Mouse (Mus musculus): ENCODE results near the gene Acat1.

Acat1 gene

DNA sequence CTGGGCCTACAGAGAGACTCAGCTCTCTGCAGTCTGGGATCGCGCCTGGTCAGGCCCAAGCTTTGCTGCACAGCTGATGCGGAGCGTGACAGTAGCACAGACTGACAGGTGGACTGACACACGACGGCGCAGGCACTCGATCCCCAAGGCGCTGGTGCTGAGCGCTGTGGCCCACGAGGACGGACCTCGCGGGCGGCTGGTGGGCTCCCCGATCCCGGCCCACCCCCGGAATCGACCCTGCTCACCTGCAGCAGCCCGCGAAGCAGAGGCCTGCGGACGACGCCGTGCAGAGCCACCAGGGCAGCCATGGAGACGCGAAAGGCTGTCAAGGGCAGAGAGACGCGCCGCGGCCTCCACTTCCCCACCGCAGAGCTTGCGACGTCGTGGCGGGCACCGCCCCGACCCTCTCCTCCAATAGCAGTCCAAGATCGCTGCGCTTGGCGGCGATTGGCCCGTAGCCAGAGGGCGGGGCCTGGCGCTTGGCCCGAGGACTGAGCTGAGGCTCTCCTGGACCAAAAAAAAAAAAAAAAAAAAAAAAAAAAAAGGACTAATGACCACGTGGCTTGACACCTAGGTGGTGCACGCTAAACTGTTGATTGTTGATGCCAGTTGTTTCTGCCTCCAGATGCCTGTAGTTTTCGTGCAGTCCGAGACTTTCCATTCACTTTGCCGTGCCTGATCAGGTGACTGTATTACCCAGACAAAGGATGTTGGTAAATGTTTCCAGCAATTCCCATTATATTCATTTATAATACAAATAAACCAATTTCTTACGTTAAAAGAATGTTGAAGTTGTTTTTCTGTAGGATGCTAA lies at the start of gene Acat1:
Acat1 (minus strand) TSS at position 415 of the 814 bp plus-strand sequence.
- peak; percentile 93 for DNase-seq (ENCODE audit: low spot score)

DNA sequence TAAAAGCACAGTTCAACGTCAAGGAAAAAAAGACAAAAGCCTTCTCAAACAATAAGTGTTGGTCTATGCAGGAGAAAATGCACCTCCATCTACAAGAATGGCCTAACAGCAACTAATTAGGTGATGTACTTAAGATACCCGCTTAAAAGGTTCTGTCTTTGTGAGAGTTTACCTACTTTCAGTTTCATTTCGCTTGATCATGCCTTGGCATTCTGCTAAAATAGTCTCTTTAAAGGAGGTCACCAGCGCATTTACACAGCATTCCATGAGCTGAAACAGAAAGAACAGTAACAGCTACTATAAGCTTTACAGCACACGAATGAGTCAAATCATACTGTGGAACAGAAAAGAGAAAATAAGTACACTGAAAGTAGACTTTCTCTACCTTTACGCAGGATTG lies 24.6 kb upstream of the Acat1 start:
- no peak for DNase-seq (ENCODE audit: low spot score)

DNA sequence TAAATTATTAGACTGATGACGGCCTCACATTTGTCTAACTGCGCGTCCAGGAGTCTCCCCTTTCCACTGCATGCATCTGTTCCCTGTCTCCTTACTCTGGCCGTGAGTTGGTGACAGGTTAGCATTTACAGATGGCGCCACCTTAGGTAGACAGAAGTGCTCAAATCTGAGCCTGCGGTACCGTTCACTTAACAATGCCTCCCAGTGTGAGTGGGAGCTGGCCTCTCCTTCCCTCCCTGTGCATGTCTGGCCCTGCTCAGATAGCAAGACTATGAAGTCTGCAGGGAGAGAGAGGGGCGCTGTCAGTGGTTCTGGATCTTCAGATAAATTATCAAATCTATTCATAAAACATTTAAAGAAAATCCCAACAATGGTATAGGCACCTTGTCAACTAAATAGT lies 5.1 kb upstream of the Acat1 start:
- DNase-seq (ENCODE audit: low spot score) = no peak

DNA sequence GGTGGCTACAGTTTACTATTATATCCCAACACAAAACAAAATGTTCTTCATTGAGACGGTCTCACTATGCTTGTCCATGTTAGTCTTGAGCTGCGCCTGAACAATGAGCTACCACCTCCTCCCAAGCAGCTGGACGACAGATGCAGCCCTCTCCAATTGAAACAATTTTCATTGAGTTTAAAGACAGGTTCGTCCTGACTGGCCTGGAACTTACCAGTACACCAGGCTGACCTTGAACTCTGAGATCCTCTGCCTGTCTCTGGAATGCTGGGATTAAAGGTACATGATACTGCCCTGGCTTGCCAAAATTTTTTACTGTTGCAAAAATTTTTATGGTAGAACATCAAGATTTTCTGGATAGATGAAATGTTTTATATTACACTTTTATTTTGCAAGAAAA lies 4.1 kb upstream of the Acat1 start:
- DNase-seq (ENCODE audit: low spot score) = no peak

DNA sequence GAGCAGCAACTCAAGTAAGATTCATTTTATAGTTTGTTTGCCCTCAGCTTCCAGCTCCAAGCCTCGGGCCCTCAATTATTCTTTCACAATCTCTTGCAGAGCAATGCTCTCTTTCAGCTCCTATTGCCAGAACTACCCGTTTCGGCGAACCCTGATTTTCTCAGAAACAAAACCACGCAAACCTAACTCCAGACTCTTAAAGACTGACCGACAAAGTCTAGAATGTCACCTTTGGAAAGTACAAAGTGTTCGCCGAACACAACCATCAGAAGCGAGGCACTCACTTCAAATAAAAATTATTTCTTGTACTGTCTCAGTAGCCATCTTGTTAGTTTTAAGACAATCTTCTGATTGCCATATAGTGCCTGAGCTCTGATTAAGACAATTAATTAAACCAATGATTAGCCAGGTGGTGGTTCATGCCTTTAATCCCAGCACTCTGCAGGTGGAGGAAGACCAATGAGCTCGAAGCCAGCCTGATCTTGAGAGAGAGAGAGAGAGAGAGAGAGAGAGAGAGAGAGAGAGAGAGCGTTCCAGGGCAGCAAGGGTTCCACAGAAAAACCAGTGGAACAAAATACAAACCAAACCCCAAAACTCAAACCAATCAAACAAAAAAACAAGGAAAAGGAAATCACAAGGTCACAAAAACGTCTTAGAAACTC lies 745 bp downstream of the Acat1 start:
- no peak for DNase-seq (ENCODE audit: low spot score)

DNA sequence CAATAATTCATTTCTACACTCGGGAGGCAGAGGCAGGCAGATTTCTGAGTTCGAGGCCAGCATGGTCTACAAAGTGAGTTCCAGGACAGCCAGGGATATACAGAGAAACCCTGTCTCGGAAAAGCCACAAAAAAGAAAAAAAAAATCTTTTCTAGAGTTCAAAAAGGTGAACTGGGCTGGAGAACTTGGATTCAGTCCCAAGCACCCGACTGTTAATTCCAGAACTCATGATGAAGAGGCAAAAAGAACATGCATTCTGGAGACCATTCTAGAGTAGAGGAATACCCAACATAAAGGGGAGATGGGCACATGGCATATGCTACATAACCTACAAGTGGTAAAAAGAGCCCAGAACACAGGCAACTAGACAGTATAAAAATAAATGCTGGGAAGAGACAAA lies 2.4 kb downstream of the Acat1 start:
- no peak for DNase-seq (ENCODE audit: low spot score)

DNA sequence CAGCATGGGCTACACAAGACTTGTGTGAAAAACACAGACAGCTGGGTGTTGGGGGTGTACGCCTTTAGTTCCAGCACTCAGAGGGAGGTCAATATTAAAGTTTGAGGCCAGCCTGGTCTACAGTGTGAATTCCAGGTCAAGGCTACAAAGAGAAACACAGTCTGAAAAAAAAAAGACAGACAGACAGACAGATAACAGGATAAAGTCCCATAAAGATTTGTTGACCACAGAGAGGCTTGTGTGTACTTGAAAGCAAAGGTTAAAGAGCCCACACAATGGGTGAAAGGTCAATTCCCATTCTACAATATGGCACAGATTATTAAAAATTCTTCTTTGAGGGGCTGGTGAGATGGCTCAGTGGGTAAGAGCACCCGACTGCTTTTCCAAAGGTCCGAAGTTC lies 3.0 kb downstream of the Acat1 start:
- DNase-seq (ENCODE audit: low spot score) = no peak

DNA sequence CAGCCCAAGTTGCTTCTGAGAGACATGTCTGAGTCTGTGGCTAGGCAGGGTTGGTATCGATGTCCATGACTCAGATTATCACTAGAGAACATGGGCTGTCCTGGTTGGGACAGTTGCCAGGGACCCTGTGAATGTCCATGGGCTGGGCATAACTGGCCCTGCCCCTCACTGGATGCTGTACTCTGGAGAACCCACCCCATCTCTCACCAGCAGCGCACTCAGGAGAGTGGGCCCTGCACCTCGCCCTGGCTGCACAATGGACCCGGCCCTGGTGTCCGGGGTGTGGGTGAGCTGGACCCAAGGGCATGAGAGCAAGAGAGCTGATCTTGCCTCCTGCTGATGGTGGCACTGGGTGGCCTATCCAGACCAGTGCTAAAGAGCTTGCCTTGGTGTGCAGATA lies 5.2 kb downstream of the Acat1 start:
- DNase-seq (ENCODE audit: low spot score) = no peak

DNA sequence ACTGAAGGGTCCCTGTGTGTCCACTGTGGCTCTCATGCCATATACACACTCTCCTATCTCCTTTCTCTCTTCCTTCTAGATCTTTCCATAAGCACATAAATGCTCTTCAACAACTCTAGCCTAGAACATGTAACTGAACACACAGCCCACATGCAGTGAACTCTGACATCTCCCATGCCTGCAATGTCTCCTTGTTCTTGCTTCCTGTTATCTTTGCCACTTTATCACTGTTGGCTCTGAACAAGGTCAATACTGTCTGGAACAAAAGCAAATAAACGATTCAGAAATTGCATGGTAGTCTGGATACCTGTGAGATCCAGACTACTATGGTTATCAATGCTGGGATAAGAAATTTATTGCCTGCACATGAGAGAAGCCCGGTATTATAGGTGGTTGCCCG lies 6.3 kb downstream of the Acat1 start:
- no peak for DNase-seq (ENCODE audit: low spot score)

DNA sequence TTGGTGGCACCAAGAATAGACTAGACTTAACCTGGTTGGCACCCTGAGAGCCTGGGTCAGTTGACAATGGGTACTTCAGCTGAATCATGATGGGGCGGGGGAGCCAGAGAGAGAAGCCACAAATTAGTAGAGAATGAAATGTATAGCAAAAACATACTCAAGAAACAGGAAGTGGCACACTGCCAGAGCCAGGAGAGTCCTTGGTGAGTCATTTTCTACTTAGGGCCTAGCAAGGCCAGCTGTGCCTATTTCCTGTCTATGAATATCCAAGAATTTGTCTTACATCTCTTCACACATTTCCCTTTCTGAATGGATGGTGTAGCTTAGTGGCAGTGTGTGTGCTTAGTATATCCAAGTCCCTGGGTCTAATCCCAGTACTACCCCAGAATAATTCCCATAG lies 6.8 kb downstream of the Acat1 start:
- DNase-seq (ENCODE audit: low spot score) = no peak

DNA sequence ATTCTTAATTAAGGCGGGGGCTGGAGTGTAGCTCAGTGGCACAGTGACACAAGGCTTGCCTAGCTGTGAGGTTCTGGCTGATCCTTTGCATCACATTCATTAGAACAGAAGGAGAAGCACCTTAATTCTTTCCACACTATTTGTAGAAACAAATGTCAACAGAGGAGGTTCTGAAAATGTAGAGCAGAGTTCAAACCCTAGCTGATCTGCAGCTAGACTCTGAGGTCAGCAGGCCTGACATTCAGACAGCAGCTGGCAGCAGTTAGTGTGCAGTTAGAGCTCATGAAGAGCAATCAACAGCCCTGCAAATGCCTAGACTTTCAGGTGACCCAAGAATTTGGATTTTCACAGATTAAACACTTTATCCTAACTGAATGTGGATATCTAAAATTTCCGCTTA lies 8.6 kb downstream of the Acat1 start:
- no peak for DNase-seq (ENCODE audit: low spot score)

DNA sequence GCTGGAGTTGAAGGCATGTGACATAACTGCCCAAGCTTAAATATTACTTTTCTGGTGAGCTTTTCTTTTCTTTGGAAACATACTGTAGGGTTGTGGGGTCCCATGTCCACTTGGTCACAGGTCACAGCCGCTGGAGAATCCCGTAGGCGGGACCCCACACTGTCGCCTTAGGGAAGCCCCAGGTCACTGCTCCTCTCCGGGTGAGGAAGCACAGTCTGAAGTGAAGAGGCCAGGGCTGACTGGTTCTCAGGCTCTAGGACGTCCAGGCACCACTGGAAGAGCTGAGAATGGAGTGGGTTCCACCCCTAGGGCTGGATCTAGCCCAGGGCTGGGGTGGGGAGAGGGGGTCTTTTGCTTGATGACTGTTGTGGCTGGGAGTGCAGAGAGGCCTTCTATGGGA lies 11.6 kb downstream of the Acat1 start:
- no peak for DNase-seq (ENCODE audit: low spot score)

DNA sequence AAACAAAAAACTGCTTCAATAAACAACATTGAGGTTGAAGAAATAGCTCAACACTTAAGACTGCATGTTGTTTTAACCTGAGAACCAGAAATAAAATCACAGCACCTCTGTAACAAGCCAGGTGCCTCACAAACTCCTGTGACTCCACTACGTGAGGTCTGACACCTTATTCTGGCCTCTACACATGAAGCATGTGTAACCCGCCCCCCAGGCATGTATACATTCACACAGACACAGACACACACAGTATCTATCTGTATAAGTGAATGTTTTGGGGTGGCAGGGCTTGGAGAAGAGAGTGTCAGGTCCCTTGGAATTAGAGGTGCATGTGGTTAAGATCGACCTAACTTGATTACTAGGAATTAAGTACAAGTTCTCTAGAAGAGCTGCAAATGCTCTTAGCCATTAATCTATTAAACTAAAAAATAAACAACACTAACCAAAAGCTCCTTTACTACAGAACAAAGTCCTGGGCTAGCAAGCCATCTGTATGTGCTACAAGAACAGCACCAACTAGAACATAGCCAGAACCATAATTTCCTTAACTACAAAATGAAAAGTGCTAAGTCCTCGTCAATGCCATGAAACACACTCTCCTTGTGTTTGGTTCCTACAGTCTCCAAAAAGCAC lies 13.1 kb downstream of the Acat1 start:
- no peak for DNase-seq (ENCODE audit: low spot score)

DNA sequence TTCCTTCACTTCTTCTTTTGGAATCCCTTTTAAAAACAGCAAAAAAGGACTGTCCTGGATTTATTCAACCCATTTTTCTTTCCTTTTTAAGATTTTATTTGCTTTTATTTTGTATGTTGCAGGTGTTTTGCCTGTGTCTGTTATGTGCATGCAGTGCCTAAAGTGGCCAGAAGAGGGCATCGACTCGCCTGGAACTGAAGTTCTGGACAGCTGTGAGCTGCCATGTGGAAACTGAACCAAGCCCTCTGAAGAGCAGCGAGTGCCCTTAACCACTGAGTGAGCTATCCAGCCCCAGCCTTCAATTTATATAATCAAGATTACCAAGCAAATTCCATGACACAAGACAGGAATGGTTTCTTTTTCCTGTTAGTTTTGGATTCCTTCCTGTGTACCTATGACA lies 15.4 kb downstream of the Acat1 start:
- DNase-seq (ENCODE audit: low spot score) = peak; percentile 62

DNA sequence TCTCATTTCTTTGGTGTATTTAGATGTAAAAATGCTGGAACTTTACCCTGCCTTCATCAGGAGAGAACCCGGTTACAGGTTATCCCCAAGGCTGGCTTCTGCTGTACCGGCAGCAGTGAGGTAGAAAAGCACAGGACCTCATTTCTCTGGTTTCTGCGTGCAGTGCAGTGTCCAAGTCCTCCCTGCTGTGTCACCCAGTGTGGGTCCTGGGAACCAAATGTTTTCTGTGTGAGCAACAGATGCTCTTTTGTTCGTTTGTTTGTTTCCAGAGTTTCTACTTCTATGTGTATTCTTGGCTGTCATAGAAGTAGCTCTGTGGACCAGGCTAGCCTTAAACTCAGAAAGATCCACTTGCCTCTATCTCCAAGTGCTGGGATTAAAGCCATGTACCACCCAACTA lies 28.3 kb downstream of the Acat1 start:
- no peak for DNase-seq (ENCODE audit: low spot score)

DNA sequence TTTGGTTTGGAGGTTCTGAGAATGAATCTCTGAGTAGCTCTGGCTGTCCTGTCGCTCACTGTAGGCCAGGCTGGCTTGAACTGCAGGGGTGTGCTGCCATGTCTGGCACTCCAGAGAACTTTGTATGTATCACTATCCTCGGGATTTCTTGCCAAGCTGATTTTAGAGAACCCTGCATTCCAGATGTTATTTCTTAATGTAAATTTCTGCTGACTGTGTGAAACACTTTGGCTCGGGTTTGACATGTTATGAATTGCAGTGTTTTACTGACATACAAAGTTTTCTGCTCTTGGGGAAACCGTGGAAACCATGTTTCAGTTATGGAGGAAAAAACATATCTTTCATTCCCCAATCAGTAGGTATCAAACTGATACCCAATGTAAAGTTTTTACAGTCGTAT lies 34.5 kb downstream of the Acat1 start:
- no peak for DNase-seq (ENCODE audit: low spot score)

DNA sequence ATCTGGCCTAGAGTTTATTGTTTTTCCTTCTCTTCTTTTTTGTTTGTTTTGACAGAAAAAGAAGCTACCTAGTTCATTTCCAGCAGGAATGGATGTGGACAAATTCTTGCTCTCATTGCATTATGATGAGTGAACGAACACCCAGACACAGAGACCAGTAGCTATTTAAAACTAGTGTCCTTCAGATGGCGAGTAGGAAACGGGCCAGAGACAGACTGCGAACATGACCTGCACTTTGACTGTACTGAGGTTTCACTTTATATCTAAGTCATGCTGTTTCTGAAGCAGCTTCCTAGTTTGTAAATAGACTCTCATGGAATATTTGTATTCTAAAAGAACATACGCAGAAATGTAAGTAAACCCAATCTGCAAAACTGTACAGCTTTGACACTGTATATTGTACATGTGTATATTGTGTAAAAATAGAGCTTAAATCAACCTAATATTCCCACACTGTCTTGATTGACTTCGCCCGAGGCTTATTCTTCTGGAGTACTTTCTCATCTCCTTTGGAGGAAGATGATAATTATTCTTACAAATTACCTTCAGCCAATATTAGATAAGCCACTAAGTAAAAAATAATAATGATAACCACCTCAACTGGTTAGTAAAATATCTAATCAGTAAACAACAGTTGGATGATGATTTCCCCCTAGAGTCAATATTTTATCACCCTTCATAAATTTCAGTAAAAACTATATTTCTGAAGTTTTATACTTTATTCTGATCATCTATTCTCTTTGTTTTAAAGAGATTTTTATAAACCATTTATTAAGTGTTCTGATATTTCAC lies 37.5 kb downstream of the Acat1 start:
- DNase-seq (ENCODE audit: low spot score) = no peak

DNA sequence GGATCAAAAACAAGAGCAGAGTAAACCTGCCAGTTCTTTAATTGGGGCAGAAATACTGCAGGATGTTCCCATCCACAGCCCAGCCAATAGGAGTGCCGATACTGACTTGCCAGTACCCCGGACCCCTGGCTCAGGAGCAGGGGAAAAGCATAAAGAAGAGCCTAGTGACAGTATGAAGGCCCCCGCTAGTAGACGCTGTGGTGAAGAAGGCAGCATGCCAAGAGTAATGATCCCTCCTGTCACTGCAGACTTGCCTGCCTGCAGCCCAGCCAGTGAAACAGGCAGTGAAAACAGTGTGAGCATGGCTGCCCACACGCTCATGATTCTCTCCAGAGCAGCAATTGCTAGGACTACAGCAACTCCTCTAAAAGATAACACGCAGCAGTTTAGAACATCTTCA lies 39.5 kb downstream of the Acat1 start:
- no peak for DNase-seq (ENCODE audit: low spot score)

DNA sequence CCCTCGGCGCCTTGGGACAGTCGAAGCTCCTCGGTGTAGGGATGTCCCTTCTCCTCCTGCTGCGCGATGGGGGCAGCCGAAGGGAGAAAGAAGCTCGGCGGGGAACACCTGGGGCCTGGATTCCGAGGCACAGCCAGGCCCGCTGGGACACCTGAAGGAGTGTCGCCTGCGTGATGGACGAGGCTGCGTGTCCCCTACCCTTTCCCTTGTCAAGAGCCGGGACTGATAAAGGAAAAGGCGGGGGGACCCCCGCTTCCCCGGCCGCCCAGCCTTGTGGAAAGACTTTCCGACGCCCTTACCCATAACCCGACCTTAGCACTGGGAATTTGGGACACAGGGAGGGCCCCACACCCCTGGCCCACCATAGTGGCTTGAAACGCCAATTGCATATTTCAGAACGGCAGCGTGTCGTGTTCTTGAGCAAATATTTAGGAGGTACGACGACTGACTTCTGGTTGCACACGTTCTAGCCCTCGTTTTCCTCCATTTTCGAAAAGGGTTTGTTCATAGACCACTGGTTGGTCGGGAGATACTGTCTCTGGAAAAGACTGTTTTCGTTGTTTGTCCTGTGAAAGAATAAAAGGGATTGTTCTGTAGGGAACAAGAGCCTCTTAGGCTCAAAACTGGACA lies 72.7 kb downstream of the Acat1 start:
- DNase-seq (ENCODE audit: low spot score) = no peak

DNA sequence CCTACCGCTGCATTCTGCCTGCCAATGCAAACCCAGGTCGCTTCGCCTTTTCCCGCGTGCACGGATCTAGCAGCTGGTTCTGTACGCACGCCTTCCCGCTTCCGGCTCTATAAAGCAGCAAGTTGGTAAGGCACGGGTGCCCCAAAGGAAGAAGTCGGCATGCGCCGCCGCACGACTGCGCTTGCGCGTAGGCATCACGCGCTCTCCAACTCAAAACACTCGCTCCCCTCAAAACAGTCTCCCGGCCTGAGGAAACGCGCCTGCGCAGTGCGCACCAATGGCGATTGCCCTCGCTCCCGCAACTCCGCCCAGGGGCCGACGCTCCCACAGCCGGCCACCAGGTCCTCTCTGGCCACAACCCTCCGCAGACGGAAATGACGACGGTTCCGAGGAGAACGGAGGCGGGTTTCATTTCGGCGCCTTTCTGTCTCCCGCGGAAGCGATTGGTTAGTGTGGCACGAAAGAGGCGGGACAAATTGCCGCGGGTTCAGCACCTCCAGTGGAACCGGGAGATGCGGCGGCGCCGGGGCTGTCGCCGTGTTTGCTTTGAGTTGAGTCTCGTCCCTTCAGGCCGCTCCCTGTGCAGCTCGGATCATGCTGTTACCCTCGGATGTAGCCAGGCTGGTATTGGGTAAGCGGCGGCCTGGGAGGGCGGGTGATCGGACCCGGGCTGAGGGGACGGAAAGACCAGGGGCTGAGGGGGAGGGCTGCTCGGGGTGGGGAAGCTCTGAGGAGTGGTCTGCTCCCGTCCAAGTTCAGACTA lies 73.4 kb downstream of the Acat1 start, which contains the start of the genes Atm and Npat:
Atm (minus strand) TSS at position 183 of the 763 bp plus-strand sequence.
Npat (plus strand) TSS at position 490 of the 763 bp plus-strand sequence.
- DNase-seq (ENCODE audit: low spot score) = peak; percentile 98
